Mouse (Mus musculus) forebrain, embryonic 11.5 days (tissue): ENCODE measurements at regions not wholly inside any gene's neighbourhood (a gene's known extent, or its start where the extent isn't known, plus 50 kb on each side); places are given as distances from the start of the nearest gene placed in this dataset.
"Not testable (repeated sequence)": the region's sequence is repeated elsewhere in the genome, so short reads cannot be mapped to it uniquely, and the experiment has no call there.

Experiments used
- ATAC-seq: fragments of 200-750 bp; cut with Nextera tagmentation; replicated peaks from 2 replicates; pipeline ENCODE4 v1.8.0; 2017; ENCODE audit warnings: moderate TSS enrichment; ENCODE audit not compliant: low FRiP score
- DNase-seq: peaks from one replicate; pipeline ENCODE4 v3.0.0-alpha.2; 2017; ENCODE audit warnings: low spot score
- H3K27ac ChIP-seq: fragments of 300-500 bp; sonication (generic); 2 replicates; pipeline ENCODE4 v1.5.1; 2014; ENCODE audit warnings: low read depth, low read length
- H3K27me3 ChIP-seq: fragments of 300-500 bp; sonication (generic); 2 replicates; pipeline ENCODE4 v1.6.1; 2014; ENCODE audit warnings: mild to moderate bottlenecking, low read length, mixed read lengths; ENCODE audit not compliant: control insufficient read depth, insufficient read depth
- H3K36me3 ChIP-seq: fragments of 300-500 bp; sonication (generic); 2 replicates; pipeline ENCODE4 v1.6.1; 2014; ENCODE audit warnings: mild to moderate bottlenecking, low read length, moderate library complexity, mixed read lengths; ENCODE audit not compliant: control insufficient read depth, insufficient read depth
- H3K4me1 ChIP-seq: fragments of 300-500 bp; sonication (generic); replicated peaks from 2 replicates; pipeline ENCODE4 v1.6.1; 2014; ENCODE audit warnings: low read length, mixed read lengths; ENCODE audit not compliant: control insufficient read depth, insufficient read depth
- H3K4me2 ChIP-seq: fragments of 300-500 bp; sonication (generic); 2 replicates; pipeline ENCODE4 v1.6.1; 2014; ENCODE audit warnings: low read depth, mild to moderate bottlenecking, low read length, moderate library complexity, mixed read lengths; ENCODE audit not compliant: severe bottlenecking
- H3K4me3 ChIP-seq: fragments of 300-500 bp; sonication (generic); 2 replicates; pipeline ENCODE4 v1.5.1; 2014; ENCODE audit warnings: low read depth, low read length
- H3K9ac ChIP-seq: fragments of 300-500 bp; sonication (generic); 2 replicates; pipeline ENCODE4 v1.6.1; 2014; ENCODE audit warnings: low read length
- H3K9me3 ChIP-seq: fragments of 300-500 bp; sonication (generic); 2 replicates; pipeline ENCODE4 v1.6.1; 2016; ENCODE audit warnings: low read length, mixed read lengths; ENCODE audit not compliant: control insufficient read depth
- WGBS: fragments of 180-500 bp; shearing (Covaris S2); extraction: QIAGEN DNeasy Blood & Tissue Kit; methylation state at CpG from one replicate; pipeline ENCODE4 v1.1.7; 2014; 5-methylcytosine and 5-hydroxymethylcytosine counted together

GRCm38 (mm10) chr14:53454001-53454400, 799.9 kb downstream of the Dad1 start:
- no peak overlapping the region for H3K9ac ChIP-seq
- H3K4me1 ChIP-seq, result no peaks in the 10 kb centered on the region
- no peak overlapping the region for H3K27ac ChIP-seq
- no peaks in the 10 kb centered on the region for H3K27me3 ChIP-seq
- H3K36me3 ChIP-seq, result no peaks in the 10 kb centered on the region
- H3K9me3 ChIP-seq, result no peaks in the 10 kb centered on the region
- WGBS, result 92% methylated on average over 1 of the region's 1 CpGs
- no peak overlapping the region for H3K4me2 ChIP-seq
- DNase-seq (no peak), ATAC-seq (no peak)
- H3K4me3 ChIP-seq, result no peak overlapping the region

- not testable (repeated sequence) for H3K27me3 ChIP-seq, DNase-seq
These were observed 814.3 kb downstream of the Dad1 start for GRCm38 (mm10) chr14:53439643-53440042.

GRCm38 (mm10) chr14:53430130-53430529, 823.8 kb downstream of the Dad1 start:
- not testable (repeated sequence) for H3K9ac ChIP-seq, H3K4me2 ChIP-seq, ATAC-seq, DNase-seq, H3K4me1 ChIP-seq, H3K27ac ChIP-seq, H3K36me3 ChIP-seq, H3K27me3 ChIP-seq, H3K9me3 ChIP-seq, H3K4me3 ChIP-seq
- 94% methylated on average over 2 of the region's 3 CpGs for WGBS

More at GRCm38 (mm10) chr14:53439643-53440042, 814.3 kb downstream of the Dad1 start:
- not testable (repeated sequence) for H3K9ac ChIP-seq, ATAC-seq, H3K4me2 ChIP-seq, H3K27ac ChIP-seq, H3K4me3 ChIP-seq, H3K4me1 ChIP-seq, H3K9me3 ChIP-seq, H3K36me3 ChIP-seq

- DNase-seq, H3K9ac ChIP-seq, H3K4me2 ChIP-seq, H3K36me3 ChIP-seq, H3K9me3 ChIP-seq, ATAC-seq, H3K27me3 ChIP-seq, H3K27ac ChIP-seq, H3K4me1 ChIP-seq, H3K4me3 ChIP-seq: not testable (repeated sequence)
- WGBS, result 80% methylated on average over 1 of the region's 1 CpGs
These were observed 825.5 kb downstream of the Dad1 start for GRCm38 (mm10) chr14:53428447-53428846.

- H3K27me3 ChIP-seq, ATAC-seq, H3K9ac ChIP-seq, H3K4me3 ChIP-seq, DNase-seq, H3K4me1 ChIP-seq, H3K4me2 ChIP-seq, H3K27ac ChIP-seq, H3K36me3 ChIP-seq, H3K9me3 ChIP-seq: not testable (repeated sequence)
- 76% methylated on average over 10 of the region's 10 CpGs for WGBS
These were observed 826.3 kb downstream of the Dad1 start for GRCm38 (mm10) chr14:53427636-53428035.

- not testable (repeated sequence) for H3K27me3 ChIP-seq, H3K4me2 ChIP-seq, DNase-seq, H3K4me1 ChIP-seq, ATAC-seq, H3K27ac ChIP-seq, H3K4me3 ChIP-seq, H3K9ac ChIP-seq, H3K36me3 ChIP-seq, H3K9me3 ChIP-seq
- WGBS, result no CpG with 5 or more reads among the region's 2 CpGs
These were observed 836.9 kb downstream of the Dad1 start for GRCm38 (mm10) chr14:53416955-53417354.

- not testable (repeated sequence) for H3K4me1 ChIP-seq, ATAC-seq, H3K27me3 ChIP-seq, H3K4me3 ChIP-seq, DNase-seq, H3K27ac ChIP-seq, H3K36me3 ChIP-seq, H3K4me2 ChIP-seq, H3K9me3 ChIP-seq, H3K9ac ChIP-seq
- WGBS, result 87% methylated on average over 2 of the region's 5 CpGs
These were observed 846.2 kb downstream of the Dad1 start for GRCm38 (mm10) chr14:53407500-53408227.

- not testable (repeated sequence) for H3K4me1 ChIP-seq, H3K36me3 ChIP-seq, H3K27me3 ChIP-seq, H3K9ac ChIP-seq, H3K9me3 ChIP-seq, DNase-seq, H3K4me3 ChIP-seq, H3K4me2 ChIP-seq, ATAC-seq, H3K27ac ChIP-seq
- no CpG with 5 or more reads among the region's 1 CpGs for WGBS
These were observed 863.6 kb downstream of the Dad1 start for GRCm38 (mm10) chr14:53390307-53390706.

- not testable (repeated sequence) for H3K36me3 ChIP-seq, H3K27me3 ChIP-seq, H3K27ac ChIP-seq, DNase-seq, H3K9ac ChIP-seq, H3K4me3 ChIP-seq, ATAC-seq, H3K9me3 ChIP-seq, H3K4me2 ChIP-seq, H3K4me1 ChIP-seq
- WGBS, result 87% methylated on average over 5 of the region's 6 CpGs
These were observed 879.0 kb upstream of the Olfr1507 start for GRCm38 (mm10) chr14:53374591-53374990.
